Mouse (Mus musculus): Measurements from ENCODE around the gene Vwa8. TPM values are rescaled to one million over a fixed set of nuclear protein-coding genes. Genes with fewer than 3 reads are reported as not detected.
A peak's percentile ranks its signal among the peaks of the same experiment; 100 is the strongest.
"Not testable (repeated sequence)": the region's sequence is repeated elsewhere in the genome, so short reads cannot be mapped to it uniquely, and the experiment has no call there.

The Vwa8 gene
- polyA plus RNA-seq, 1 experiment, result 8.7 TPM

DNA sequence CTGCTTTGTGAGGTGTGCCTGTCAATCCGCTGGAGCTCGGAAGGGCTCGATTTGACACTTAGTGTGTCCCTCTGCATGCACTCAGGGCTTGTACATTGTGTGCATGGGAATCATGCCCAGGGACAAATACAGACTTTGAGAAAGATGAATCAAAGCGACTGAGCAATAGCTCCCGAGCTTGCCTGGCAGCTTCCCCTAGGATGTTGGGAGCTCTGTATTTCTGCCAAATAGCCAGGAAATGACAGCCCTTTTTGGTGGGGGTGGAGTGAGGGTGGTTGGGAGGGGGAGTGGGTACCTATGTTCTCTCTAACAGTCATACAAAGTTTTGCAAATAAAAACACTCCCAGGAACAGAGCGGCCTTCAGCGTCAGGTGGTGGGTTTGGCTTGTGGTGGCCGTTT, 138.7 kb downstream of the Vwa8 start:
- TF ChIP-seq CTCF (IDR thresholded peaks at IDR 0.05; ENCODE audit: borderline replicate concordance, control insufficient read depth, extremely low read depth, insufficient read depth, low read length, poor library complexity) (no peak), POLR2A (IDR thresholded peaks at IDR 0.05; ENCODE audit: control insufficient read depth, extremely low read depth, insufficient read depth, low read length, poor library complexity) (no peak)
- H3K36me3 ChIP-seq (ENCODE audit: control insufficient read depth, insufficient read depth, low read length), result no peaks in the 10 kb centered on the region
- H3K27ac ChIP-seq (ENCODE audit: control insufficient read depth, insufficient read depth, low read length), result no peak overlapping the region
- no peaks in the 10 kb centered on the region for H3K4me1 ChIP-seq (replicated peaks; ENCODE audit: control insufficient read depth, insufficient read depth, low read length)
- no peak for DNase-seq
- H3K27me3 ChIP-seq (ENCODE audit: control insufficient read depth, insufficient read depth, low read length), result no peaks in the 10 kb centered on the region
- no peak overlapping the region for H3K4me3 ChIP-seq (ENCODE audit: control insufficient read depth, insufficient read depth, low read length)
- whole genome bisulfite sequencing, result 92% methylated on average over 8 of the region's 8 CpGs

DNA sequence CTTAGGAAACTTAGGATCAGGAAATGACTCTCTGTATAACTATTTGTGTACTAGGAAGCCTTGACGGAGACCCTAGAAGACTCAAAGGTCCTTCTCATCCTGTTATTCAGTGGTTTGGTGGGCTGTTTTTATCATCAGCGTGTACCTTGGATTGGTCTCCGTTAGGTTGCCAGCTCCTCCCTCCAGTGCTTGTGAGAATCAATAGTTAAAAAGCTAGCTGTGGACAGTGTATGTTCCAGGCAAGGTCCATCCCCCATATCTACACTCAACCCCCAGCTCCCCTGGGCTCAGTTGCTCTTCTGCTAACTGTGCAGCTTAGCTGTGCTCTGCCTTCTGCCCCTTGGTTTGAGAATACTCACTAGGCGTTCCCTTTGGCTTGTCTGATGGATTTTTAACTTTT, 143.6 kb downstream of the Vwa8 start:
- Histone ChIP-seq H3K4me1 (replicated peaks; ENCODE audit: control insufficient read depth, insufficient read depth, low read length) (no peaks in the 10 kb centered on the region), H3K27me3 (ENCODE audit: control insufficient read depth, insufficient read depth, low read length) (no peaks in the 10 kb centered on the region), H3K27ac (ENCODE audit: control insufficient read depth, insufficient read depth, low read length) (no peak overlapping the region), H3K4me3 (ENCODE audit: control insufficient read depth, insufficient read depth, low read length) (no peak overlapping the region), H3K36me3 (ENCODE audit: control insufficient read depth, insufficient read depth, low read length) (no peaks in the 10 kb centered on the region)
- TF ChIP-seq POLR2A (IDR thresholded peaks at IDR 0.05; ENCODE audit: control insufficient read depth, extremely low read depth, insufficient read depth, low read length, poor library complexity), result no peak
- TF ChIP-seq CTCF (IDR thresholded peaks at IDR 0.05; ENCODE audit: borderline replicate concordance, control insufficient read depth, extremely low read depth, insufficient read depth, low read length, poor library complexity), result no peak
- WGBS, result 94% methylated on average over 4 of the region's 4 CpGs
- DNase-seq, result no peak

DNA sequence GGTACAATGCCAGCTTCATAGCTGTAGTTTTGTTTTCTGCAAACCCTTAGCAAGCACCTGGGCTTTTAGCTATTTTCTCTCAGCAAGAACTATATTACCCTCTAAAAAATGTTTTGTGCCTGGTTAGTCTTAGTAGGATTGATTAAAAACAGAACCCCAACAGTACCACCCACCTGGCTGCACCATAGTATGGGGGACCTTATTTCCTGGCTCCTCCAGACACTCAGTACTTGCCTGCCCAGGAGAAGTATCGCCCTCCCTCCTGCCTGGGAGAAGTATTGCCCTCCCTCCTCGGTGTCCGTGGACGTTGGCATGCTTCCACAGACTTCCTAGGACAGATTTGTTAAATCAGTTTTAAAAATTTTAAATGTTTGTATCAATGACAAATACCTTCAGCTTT, 144.7 kb downstream of the Vwa8 start:
- DNase-seq, result no peak

DNA sequence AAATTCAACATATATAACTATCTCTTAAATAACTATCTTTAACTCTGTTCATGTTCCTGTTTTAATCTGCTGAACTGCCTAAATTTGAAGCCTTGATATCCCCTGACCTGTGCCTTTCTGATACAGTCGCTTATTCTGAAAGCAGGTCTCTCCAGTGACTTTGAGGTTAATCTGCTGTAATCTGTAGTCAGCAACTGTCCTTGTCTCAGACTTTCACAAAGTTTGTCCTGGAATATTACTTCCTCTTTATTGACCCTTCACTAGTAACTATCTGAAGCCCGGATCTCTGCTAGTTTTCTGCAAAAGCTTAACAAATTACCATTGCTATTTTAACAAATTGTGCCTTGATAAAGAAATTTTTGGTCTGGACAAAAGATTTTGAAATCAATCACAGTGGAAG, 147.5 kb downstream of the Vwa8 start:
- H3K36me3 ChIP-seq (ENCODE audit: control insufficient read depth, insufficient read depth, low read length), result no peaks in the 10 kb centered on the region
- no peak overlapping the region for H3K4me3 ChIP-seq (ENCODE audit: control insufficient read depth, insufficient read depth, low read length)
- no peaks in the 10 kb centered on the region for H3K4me1 ChIP-seq (replicated peaks; ENCODE audit: control insufficient read depth, insufficient read depth, low read length)
- TF ChIP-seq POLR2A (IDR thresholded peaks at IDR 0.05; ENCODE audit: control insufficient read depth, extremely low read depth, insufficient read depth, low read length, poor library complexity), result no peak
- no peak for TF ChIP-seq CTCF (IDR thresholded peaks at IDR 0.05; ENCODE audit: borderline replicate concordance, control insufficient read depth, extremely low read depth, insufficient read depth, low read length, poor library complexity)
- no peak for DNase-seq
- H3K27me3 ChIP-seq (ENCODE audit: control insufficient read depth, insufficient read depth, low read length), result no peaks in the 10 kb centered on the region
- 96% methylated on average over 2 of the region's 2 CpGs for WGBS
- no peak overlapping the region for H3K27ac ChIP-seq (ENCODE audit: control insufficient read depth, insufficient read depth, low read length)

More for the DNA sequence above, 144.7 kb downstream of the Vwa8 start:
- no peak for TF ChIP-seq CTCF (IDR thresholded peaks at IDR 0.05; ENCODE audit: borderline replicate concordance, control insufficient read depth, extremely low read depth, insufficient read depth, low read length, poor library complexity)
- TF ChIP-seq POLR2A (IDR thresholded peaks at IDR 0.05; ENCODE audit: control insufficient read depth, extremely low read depth, insufficient read depth, low read length, poor library complexity), result no peak
- Histone ChIP-seq H3K27ac (ENCODE audit: control insufficient read depth, insufficient read depth, low read length) (no peak overlapping the region), H3K36me3 (ENCODE audit: control insufficient read depth, insufficient read depth, low read length) (no peaks in the 10 kb centered on the region), H3K27me3 (ENCODE audit: control insufficient read depth, insufficient read depth, low read length) (no peaks in the 10 kb centered on the region), H3K4me3 (ENCODE audit: control insufficient read depth, insufficient read depth, low read length) (no peak overlapping the region), H3K4me1 (replicated peaks; ENCODE audit: control insufficient read depth, insufficient read depth, low read length) (no peaks in the 10 kb centered on the region)
- 92% methylated on average over 4 of the region's 4 CpGs for WGBS

DNA sequence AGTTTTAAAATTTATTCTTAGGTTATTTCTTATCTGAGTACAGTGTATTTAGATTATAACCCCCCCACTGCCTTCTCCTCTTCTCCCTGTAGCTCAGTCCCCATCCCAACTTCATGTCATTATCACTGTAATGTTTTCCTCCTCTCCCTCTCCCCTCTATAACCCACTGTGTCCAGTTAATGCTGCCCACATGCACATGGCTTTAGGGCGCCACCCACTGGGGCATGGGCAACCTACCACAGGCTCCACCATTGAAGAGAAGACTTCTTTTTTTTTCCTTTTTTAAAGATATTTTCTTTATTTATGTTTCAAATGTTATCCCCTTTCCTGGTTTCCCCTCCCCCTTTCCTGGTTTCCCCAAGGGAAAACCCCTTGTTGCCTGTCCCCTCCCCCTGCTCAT, 154.7 kb downstream of the Vwa8 start:
- Histone ChIP-seq H3K4me3 (ENCODE audit: control insufficient read depth, insufficient read depth, low read length) (no peak overlapping the region), H3K4me1 (replicated peaks; ENCODE audit: control insufficient read depth, insufficient read depth, low read length) (no peaks in the 10 kb centered on the region), H3K36me3 (ENCODE audit: control insufficient read depth, insufficient read depth, low read length) (no peaks in the 10 kb centered on the region), H3K27me3 (ENCODE audit: control insufficient read depth, insufficient read depth, low read length) (no peaks in the 10 kb centered on the region), H3K27ac (ENCODE audit: control insufficient read depth, insufficient read depth, low read length) (no peak overlapping the region)
- no peak for TF ChIP-seq POLR2A (IDR thresholded peaks at IDR 0.05; ENCODE audit: control insufficient read depth, extremely low read depth, insufficient read depth, low read length, poor library complexity)
- no peak for TF ChIP-seq CTCF (IDR thresholded peaks at IDR 0.05; ENCODE audit: borderline replicate concordance, control insufficient read depth, extremely low read depth, insufficient read depth, low read length, poor library complexity)
- WGBS, result 84% methylated on average over 1 of the region's 1 CpGs
- peak; percentile 14 for DNase-seq

DNA sequence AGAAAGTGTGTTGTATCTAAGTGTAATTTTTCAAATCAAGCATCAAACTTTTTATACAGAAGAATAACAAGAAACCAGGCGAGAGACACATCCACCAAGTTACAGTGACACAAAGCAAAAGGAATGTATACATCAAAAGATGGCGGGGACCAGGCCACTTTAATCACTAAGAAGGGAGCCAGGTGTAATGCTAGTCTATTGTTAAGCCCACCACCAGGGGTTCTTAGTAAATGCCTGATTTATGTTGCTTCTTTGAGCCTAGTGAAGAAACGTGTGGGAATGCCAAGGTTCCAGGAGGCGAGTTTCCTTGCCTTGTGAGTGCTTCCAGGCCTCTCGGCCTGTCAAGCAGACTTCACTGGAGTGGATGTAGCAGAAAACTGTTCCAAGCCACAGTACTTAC, 168.9 kb downstream of the Vwa8 start:
- H3K27me3 ChIP-seq (ENCODE audit: control insufficient read depth, insufficient read depth, low read length); H3K4me3 ChIP-seq (ENCODE audit: control insufficient read depth, insufficient read depth, low read length); DNase-seq; H3K27ac ChIP-seq (ENCODE audit: control insufficient read depth, insufficient read depth, low read length); H3K4me1 ChIP-seq (replicated peaks; ENCODE audit: control insufficient read depth, insufficient read depth, low read length); H3K36me3 ChIP-seq (ENCODE audit: control insufficient read depth, insufficient read depth, low read length): not testable (repeated sequence)
- 97% methylated on average over 5 of the region's 5 CpGs for WGBS

DNA sequence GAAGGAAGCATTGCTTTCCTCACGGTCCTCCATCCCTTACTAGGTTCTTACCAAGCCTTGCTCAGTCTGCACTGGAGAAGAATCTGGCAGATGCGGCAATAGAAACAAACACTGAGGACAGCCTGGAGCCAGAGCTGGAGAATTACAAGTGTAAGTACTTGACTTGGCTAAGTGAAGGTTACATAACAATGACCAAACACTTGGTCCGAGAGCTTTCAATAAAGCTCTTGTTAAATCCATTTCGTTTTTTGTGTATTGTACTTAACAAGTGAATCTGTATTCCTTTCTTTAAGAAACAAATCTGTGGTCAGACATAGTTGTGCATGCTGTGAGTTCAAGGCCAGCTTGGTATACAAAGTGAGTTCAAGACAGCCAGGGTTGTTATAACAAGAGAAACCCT, 169.7 kb downstream of the Vwa8 start:
- Histone ChIP-seq H3K27ac (ENCODE audit: control insufficient read depth, insufficient read depth, low read length) (no peak overlapping the region), H3K27me3 (ENCODE audit: control insufficient read depth, insufficient read depth, low read length) (no peaks in the 10 kb centered on the region), H3K4me3 (ENCODE audit: control insufficient read depth, insufficient read depth, low read length) (no peak overlapping the region), H3K4me1 (replicated peaks; ENCODE audit: control insufficient read depth, insufficient read depth, low read length) (no peaks in the 10 kb centered on the region), H3K36me3 (ENCODE audit: control insufficient read depth, insufficient read depth, low read length) (no peaks in the 10 kb centered on the region)
- no peak for TF ChIP-seq CTCF (IDR thresholded peaks at IDR 0.05; ENCODE audit: borderline replicate concordance, control insufficient read depth, extremely low read depth, insufficient read depth, low read length, poor library complexity)
- DNase-seq, result no peak
- WGBS, result 94% methylated on average over 4 of the region's 4 CpGs
